Mouse (Mus musculus) embryo, embryonic 11 days (tissue): ENCODE measurements around the gene Mob3a.
A peak's percentile ranks its signal among the peaks of the same experiment; 100 is the strongest.
"Not testable (repeated sequence)": the region's sequence is repeated elsewhere in the genome, so short reads cannot be mapped to it uniquely, and the experiment has no call there.

ENCODE experiments used
- DNase-seq: peaks from one replicate; pipeline ENCODE4 v3.0.0-alpha.2; 2015

The Mob3a gene

DNA sequence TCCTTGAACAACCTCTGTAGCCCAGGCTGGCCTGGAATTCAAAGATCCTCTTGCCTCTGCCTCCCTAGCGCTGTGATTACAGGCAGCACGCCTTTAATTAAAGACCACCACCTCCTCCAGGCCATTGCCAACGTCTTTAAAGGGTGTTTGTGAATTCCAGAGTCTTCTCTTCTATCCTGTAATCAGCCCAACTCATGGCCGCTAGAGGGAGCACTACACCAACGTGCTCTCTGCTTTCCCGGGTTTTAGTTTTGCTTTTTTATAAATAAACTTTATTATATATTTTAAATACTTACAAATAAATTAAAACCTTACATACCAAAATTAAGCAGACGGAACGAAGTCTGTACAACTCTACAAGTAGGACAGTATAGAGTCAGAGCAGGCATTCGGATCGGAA, 42.6 kb downstream of the Mob3a start:
- DNase-seq, result peak; percentile 81

DNA sequence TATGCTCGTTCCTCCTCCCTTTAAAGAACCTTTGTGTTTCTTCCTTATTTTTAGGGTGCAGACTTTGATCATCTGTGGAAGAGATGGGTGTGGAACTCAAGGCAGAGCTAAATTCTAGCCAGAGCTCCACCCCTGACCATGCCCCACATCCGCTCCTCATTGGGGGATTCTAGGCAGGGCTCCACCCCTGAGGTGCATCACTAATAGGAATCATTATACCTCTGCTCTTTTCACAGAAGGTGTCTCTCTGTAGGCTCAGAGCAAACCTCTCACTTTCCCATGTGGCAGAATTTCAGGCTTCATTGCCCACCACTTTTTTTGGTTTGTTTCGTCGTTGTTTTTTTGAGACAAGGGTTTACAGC, 43.0 kb downstream of the Mob3a start:
- no peak for DNase-seq

DNA sequence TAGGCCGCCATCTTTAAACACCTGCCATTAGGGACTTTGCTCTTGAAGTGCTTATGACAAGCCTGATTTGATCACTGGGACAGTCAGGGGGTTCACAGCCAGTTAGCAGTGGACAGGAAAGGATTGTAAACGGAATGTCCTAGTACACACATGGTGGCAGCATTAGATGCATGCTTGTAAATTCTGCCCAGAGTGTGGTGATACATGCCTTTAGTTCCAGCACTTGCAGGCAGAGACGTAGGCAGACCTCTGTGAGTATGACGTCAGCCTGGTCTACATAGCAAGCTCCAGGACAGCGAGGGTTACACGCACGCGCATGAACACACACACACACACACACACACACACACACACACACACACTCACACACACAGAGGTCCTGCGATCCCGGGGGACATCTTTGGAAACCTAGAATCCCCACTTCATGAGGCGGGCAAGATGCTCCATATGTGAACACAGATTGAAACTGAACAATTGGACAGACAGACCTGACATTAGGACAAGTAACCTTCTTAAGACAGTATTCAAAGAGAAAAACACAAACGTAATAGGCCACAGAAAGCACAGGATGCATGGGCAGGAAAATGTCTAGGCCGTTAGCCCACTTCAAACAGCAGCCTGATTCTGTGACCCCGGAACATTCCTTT, 43.5 kb downstream of the Mob3a start:
- no peak for DNase-seq

DNA sequence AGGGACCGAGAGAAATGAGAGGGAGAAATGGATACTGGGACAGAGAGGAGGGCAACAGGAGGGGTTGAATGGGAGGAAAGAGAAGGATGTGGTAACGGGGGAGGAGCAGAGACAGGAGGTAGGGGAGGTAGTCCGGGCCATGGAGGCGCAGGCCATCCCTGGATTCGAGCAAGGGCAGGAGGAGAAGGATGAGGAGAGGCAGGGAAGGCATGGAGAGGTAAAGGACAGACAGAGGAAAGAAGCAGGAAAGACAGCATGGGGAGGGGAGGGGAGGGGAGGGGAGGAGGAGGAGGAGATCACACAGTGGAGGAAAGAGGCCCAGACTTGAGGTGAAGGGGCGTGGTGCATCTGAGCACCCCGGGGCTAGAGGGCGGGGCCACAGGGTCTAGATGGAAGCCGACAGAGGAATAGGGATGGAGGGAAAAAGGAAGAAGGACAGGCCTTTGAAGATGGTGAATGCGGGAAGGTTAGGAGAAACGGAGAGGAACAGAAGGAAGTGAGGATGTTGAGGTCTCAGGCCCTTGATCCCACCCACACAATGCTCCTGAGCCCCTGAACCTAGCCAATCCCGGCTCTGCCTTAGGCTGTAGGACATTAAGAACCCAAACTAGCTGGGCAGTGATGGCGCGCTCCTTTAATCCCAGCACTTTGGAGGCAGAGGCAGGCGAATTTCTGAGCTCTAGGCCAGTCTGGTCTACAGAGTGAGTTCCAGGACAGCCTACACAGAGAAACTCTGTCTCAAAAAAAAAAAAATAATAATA, 44.7 kb downstream of the Mob3a start, which contains the start of gene Btbd2:
TSS of gene Btbd2 (minus strand) at position 209 of the 761 bp plus-strand sequence.
- no peak for DNase-seq

DNA sequence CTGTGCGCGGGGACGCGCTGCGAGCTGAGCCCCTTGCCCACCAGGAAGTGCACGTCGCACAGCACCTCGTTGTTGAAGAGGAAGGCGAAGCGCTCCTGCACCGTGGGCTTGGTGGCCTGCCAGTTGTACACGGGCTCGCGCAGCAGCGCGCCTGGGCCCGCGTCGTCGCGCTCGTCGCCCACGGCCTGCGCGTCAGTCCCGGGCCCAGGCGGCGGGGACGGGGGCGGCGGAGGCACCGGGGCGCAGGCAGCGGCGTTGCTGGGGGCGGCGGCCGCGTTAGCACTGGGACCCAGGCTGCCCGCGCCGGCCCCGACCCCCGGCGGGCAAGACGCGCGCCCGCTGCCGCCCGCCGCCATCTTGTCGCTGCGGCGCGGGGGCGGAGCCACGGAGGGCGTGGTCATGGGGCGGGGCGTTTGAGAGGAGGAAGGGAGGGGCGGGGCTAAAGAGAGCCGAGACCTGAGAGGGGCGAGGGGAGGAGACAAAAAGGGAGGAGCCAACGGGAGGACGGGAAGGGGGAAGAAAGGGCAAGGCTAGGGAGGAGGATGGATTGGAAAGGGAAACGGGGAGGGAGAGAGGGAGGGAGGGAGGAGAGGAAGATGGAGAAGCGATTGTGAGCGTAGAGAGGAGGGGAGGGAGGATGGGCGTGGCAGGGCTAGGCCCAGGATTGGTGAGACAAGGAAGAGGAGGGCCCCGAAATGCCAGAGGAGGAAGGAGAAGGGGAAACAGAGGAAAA, 45.5 kb downstream of the Mob3a start:
- DNase-seq, result peak; percentile 99

DNA sequence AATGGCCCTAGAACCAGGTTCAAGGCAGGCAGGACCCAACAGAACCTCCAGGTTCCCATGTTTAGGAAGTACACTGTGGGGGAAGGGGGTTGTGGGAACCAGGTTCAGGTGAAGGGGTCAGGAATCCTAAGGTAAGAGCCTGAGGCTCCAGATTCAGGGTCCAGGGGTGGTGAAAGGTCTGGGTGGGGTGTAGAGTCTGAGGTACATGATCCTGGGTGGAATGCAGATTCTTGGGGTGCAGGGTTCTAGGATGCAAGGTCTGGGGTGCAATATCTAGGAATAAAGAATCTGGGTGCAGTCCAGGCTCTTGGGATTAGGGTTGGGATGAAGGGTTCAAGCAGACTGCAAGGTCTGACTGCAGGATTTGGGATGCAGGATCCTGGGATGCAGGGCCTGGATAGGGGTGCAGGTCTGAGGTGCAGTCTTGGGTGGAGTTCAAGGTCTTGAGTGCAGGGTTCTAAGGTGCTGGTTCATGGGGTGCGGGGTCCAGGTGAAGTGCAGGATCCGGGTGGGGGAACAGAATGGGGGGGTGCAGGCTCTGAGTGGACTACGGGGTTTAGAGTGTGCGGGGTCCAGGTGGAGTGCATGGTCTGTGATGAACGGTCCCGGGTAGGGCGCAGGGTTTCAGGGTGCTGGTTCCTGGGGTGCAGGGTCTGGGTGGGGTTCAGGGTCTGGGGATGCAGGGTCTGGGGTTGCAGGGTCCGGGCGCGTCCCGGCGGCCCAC, 46.2 kb downstream of the Mob3a start:
- no peak for DNase-seq

DNA sequence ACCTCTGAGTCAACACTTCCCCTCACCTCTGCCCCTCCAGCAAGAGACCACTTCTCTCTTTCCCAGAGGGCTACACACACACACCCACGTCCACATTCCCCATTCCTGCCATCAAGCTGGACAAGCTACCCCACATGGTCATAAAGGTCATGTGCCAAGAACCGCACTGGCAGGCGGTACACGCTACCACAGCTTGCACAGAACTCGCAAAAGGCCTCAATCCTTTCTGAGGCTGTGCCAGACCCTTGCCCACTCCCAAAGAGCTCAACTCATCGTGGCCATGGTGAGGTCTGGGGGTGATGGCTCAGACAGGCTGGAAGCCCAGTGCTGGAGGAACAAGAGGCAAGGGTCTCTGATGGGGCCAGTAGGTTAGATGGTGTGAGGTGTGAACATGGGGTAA, 46.9 kb downstream of the Mob3a start:
- DNase-seq, result no peak

DNA sequence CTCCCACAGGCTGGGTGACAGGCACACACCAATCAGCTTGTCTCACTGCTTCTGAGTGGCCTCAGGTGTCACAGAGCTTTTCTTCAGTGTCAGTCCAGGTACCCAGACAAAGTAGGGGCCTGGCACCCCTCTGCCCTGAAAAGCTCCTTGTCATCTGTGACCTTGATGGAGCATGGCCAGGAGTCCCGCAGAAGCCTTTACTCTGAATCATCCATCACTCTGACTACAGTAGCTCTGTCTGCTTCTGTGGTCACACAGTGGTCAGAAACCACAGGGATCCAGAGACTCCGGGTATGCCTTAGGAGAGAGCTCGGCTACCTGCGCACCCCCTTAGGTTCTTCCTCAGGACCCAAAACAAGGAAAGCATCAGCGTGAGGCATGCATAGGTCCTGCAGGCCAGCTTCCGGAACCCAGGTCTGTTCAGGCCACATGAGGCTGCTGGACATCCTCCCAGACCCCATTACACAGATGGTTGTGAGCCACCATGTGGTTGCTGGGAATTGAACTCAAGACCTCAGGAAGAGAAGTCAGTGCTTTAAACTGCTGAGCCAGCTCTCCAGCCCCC, 48.5 kb downstream of the Mob3a start:
- DNase-seq, result no peak

DNA sequence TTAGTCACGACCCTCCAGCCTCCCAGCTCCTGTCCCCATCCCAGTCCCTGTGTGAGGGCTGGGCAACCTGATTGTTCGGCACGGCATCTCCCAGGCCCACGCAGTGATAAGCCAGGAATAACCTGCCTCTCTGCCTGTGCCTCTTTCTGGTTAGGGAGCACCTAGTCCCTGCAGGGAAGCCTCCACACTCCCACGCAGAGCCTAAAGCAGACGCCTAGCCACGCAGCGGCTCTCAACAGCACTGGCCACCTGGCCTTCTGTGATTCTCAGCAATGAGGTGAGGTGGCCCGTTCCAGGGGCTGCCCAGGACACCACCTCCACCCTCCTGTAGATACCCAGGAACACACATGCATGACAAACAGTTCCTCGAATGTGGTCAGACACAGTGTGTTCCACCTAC, 51.4 kb downstream of the Mob3a start:
- DNase-seq, result no peak

DNA sequence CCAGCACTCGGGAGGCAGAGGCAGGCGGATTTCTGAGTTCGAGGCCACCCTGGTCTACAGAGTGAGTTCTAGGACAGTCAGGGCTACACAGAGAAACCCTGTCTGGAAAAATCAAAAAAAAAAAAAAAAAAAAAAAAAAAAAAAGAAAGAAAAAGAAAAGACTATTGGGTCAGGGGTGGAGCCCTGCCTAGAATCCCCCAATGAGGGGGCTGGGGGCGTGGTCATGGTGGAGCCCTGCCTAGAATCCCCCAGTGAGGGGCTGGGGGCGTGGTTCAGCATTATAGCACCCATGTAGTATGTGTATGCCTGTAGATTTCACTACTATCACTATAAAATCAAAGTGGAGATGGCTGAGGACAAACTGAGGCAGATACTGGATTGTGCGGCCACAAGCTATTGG, 51.9 kb downstream of the Mob3a start:
- not testable (repeated sequence) for DNase-seq

DNA sequence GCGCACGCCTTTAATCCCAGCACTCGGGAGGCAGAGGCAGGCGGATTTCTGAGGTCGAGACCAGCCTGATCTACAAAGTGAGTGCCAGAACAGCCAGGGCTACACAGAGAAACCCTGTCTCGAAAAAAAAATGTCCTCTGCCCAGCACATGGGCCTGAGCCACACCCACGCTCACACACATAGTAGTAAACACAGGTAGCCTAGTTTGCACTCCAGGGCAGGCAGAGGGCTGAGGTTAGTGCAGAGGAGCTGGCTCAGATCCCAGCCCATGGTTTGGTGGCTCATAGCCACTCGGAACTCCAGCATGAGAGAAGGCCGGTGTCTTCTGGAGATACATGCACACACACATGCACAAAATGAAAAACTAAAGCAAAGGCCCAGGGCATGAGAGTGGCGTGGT, 54.8 kb downstream of the Mob3a start:
- DNase-seq, result no peak

DNA sequence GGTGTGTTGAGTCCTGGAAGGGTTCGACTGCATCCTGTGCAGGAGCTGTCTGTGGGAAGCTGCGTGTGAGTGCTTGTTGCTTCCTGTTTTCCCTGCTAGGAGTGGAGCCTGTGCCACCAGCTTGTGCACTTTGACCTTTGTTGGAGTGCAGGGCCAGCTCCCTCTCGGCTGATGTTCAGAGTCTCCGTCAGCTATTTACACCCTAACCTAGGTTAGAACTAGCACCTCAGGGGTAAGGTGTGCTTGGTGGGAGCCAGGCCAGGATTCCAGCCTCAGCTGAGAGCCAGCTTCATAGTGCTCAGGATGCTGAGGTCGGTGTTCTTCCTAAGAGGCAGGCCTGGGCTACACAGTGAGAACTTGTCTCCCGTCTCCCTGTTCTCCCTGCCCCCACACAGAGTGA, 66.4 kb downstream of the Mob3a start:
- no peak for DNase-seq
